8 mouse cellular contexts compared by ENCODE assay signal in genomic region chr17:8282821-8283525, GRCm38 (mm10). TPM values are rescaled to one million over a fixed set of nuclear protein-coding genes. Genes with fewer than 3 reads are reported as not detected.
A peak's percentile ranks its signal among the peaks of the same experiment; 100 is the strongest.
DNase-seq lines count a peak whose midpoint lies in the region; ATAC-seq and TF ChIP-seq lines count a peak whose summit lies in the region.

TSS of gene Mpc1 (plus strand) at chr17:8282904.

- intact Hi-C loops in heart, postnatal 25 days (cut with DNase I) = loop anchor here (2.0 kb wide), 1 partner anchor 28 kb away; the partner anchor contains the start of gene Sft2d1

- peak within 1 kb of the TSS; percentile 90 for H3K9ac ChIP-seq in MEL (ENCODE audit: control insufficient read depth, low read depth, low read length, poor library complexity, severe bottlenecking)
- H3K9ac ChIP-seq in forebrain, embryonic 15.5 days (replicated peaks) = peak within 1 kb of the TSS; percentile 67
- H3K9ac ChIP-seq in liver, postnatal 0 days (replicated peaks) = peak within 1 kb of the TSS; percentile 94
- H3K9ac ChIP-seq in neural tube, embryonic 14.5 days (replicated peaks; ENCODE audit: low read depth, low read length) = peak within 1 kb of the TSS; percentile 86

- H3K4me1 ChIP-seq in MEL (ENCODE audit: control insufficient read depth in 1 of 2, insufficient read depth in 2 of 2, low read length in 2 of 2) = peaks cover 4 to 7% of the 10 kb centered on the region in 2 experiments; a peak in 3 of 4 replicates
- H3K4me1 ChIP-seq in forebrain, embryonic 15.5 days = peaks cover 25% of the 10 kb centered on the region
- H3K4me1 ChIP-seq in liver, postnatal 0 days (ENCODE audit: insufficient read depth) = peaks cover 13% of the 10 kb centered on the region
- peaks cover 12% of the 10 kb centered on the region; the same call in 1 of the 2 replicates for H3K4me1 ChIP-seq in neural tube, embryonic 14.5 days (ENCODE audit: control insufficient read depth, insufficient read depth, low read length)

- no peaks in the 10 kb centered on the region for H3K9me3 ChIP-seq in MEL (replicated peaks; ENCODE audit: insufficient read depth, low read length)
- no peaks in the 10 kb centered on the region for H3K9me3 ChIP-seq in forebrain, embryonic 15.5 days
- no peaks in the 10 kb centered on the region for H3K9me3 ChIP-seq in liver, postnatal 0 days (ENCODE audit: low read length)
- no peaks in the 10 kb centered on the region for H3K9me3 ChIP-seq in neural tube, embryonic 14.5 days (ENCODE audit: control insufficient read depth, low read length)

- peaks cover 21% of the 10 kb centered on the region for H3K79me2 ChIP-seq in MEL (ENCODE audit: control insufficient read depth, insufficient read depth, low read length, poor library complexity)

- peak; percentile 72 for ATAC-seq in forebrain, embryonic 15.5 days (replicated peaks)
- peak; percentile 54 for ATAC-seq in liver, postnatal 0 days
- ATAC-seq in neural tube, embryonic 14.5 days (ENCODE audit: low read depth) = peak; percentile 70

- no peaks in the 10 kb centered on the region; a peak in 1 of 4 replicates for H3K27me3 ChIP-seq in MEL (ENCODE audit: control insufficient read depth in 1 of 2, insufficient read depth in 2 of 2, low read length in 2 of 2)
- H3K27me3 ChIP-seq in forebrain, embryonic 15.5 days = no peaks in the 10 kb centered on the region
- H3K27me3 ChIP-seq in liver, postnatal 0 days (ENCODE audit: insufficient read depth, low read length) = no peaks in the 10 kb centered on the region
- H3K27me3 ChIP-seq in neural tube, embryonic 14.5 days (ENCODE audit: control insufficient read depth, insufficient read depth, low read length) = no peaks in the 10 kb centered on the region

- TF ChIP-seq CTCF in MEL (IDR thresholded peaks at IDR 0.05 in 2 of 3, conservative IDR thresholded peaks at IDR 0.05 in 1 of 3; ENCODE audit: control insufficient read depth in 1 of 3, insufficient read depth in 1 of 3, low read depth in 2 of 3, low read length in 3 of 3, poor library complexity in 1 of 3, severe bottlenecking in 1 of 3) = no peak
- TF ChIP-seq CTCF in liver, postnatal 0 days (IDR thresholded peaks at IDR 0.05; ENCODE audit: low read depth) = no peak

- H3K4me2 ChIP-seq in forebrain, embryonic 15.5 days (replicated peaks) = peak within 1 kb of the TSS; percentile 99
- peak within 1 kb of the TSS; percentile 98 for H3K4me2 ChIP-seq in liver, postnatal 0 days (ENCODE audit: low read depth, low read length)
- peak within 1 kb of the TSS; percentile 96 for H3K4me2 ChIP-seq in neural tube, embryonic 14.5 days (ENCODE audit: low read depth, low read length)

- peak in 1 of 2 experiments; percentile 52; a peak in 1 of 4 replicates for TF ChIP-seq POLR2A in MEL (IDR thresholded peaks at IDR 0.05; ENCODE audit: control insufficient read depth in 1 of 2, insufficient read depth in 1 of 2, low read depth in 1 of 2, low read length in 2 of 2, poor library complexity in 1 of 2)

- peak; percentile 86 for DNase-seq in MEL (ENCODE audit: low read depth, low spot score)
- peak; percentile 93 for DNase-seq in cerebellum, adult 11 months
- DNase-seq in heart, postnatal 25 days (ENCODE audit: low spot score) = peak; percentile 81
- peak; percentile 92 for DNase-seq in layer of hippocampus, adult 11-12 months (ENCODE audit: low spot score)
- peak; percentile 77 for DNase-seq in liver, postnatal 0 days
- peak; percentile 70 for DNase-seq in testis, postnatal 14 days (ENCODE audit: low spot score)

- WGBS in forebrain, embryonic 15.5 days = under 1% methylated on average over 34 of the region's 35 CpGs
- 2% methylated on average over 35 of the region's 35 CpGs for WGBS in liver, postnatal 0 days (ENCODE audit: insufficient replicate concordance)
- 1% methylated on average over 35 of the region's 35 CpGs for WGBS in neural tube, embryonic 14.5 days

- no peak for TF ChIP-seq RAD21 in MEL (IDR thresholded peaks at IDR 0.05; ENCODE audit: low read depth, low read length)

- TF ChIP-seq EP300 in MEL (IDR thresholded peaks at IDR 0.05; ENCODE audit: low read depth in 1 of 2, low read length in 2 of 2) = no peak; a peak in 1 of 4 replicates
- TF ChIP-seq EP300 in liver, postnatal 0 days (IDR thresholded peaks at IDR 0.05; ENCODE audit: low read depth) = peak; percentile 28; the same call in 1 of the 2 replicates

- peak within 1 kb of the TSS; percentile 93 to 95 for H3K4me3 ChIP-seq in MEL (ENCODE audit: control insufficient read depth in 1 of 2, insufficient read depth in 1 of 2, low read depth in 2 of 2, low read length in 2 of 2)
- H3K4me3 ChIP-seq in forebrain, embryonic 15.5 days = peak within 1 kb of the TSS; percentile 80
- peak within 1 kb of the TSS; percentile 75 for H3K4me3 ChIP-seq in liver, postnatal 0 days (ENCODE audit: low read depth, low read length)
- H3K4me3 ChIP-seq in neural tube, embryonic 14.5 days (ENCODE audit: low read depth, low read length) = peak within 1 kb of the TSS; percentile 85

- peaks cover 0 to 8% of the 10 kb centered on the region in 2 experiments; a peak in 2 of 4 replicates for H3K36me3 ChIP-seq in MEL (ENCODE audit: control insufficient read depth in 1 of 2, insufficient read depth in 2 of 2, low read length in 2 of 2)
- H3K36me3 ChIP-seq in forebrain, embryonic 15.5 days = no peaks in the 10 kb centered on the region
- no peaks in the 10 kb centered on the region for H3K36me3 ChIP-seq in liver, postnatal 0 days (replicated peaks; ENCODE audit: insufficient read depth, low read length)
- H3K36me3 ChIP-seq in neural tube, embryonic 14.5 days (ENCODE audit: control insufficient read depth, insufficient read depth, low read length) = no peaks in the 10 kb centered on the region

- peak within 1 kb of the TSS; percentile 78 for H3K27ac ChIP-seq in MEL (ENCODE audit: control insufficient read depth, low read depth, low read length)
- H3K27ac ChIP-seq in forebrain, embryonic 15.5 days (replicated peaks) = peak within 1 kb of the TSS; percentile 93
- H3K27ac ChIP-seq in liver, postnatal 0 days (ENCODE audit: low read depth) = peak within 1 kb of the TSS; percentile 98
- peak within 1 kb of the TSS; percentile 94 for H3K27ac ChIP-seq in neural tube, embryonic 14.5 days (ENCODE audit: low read depth, low read length)

TF ChIP-seq in MEL, 35 proteins besides CTCF, POLR2A, EP300 and RAD21:
- no peak for TF ChIP-seq MYB (IDR thresholded peaks at IDR 0.05; ENCODE audit: low read depth, low read length)
- TF ChIP-seq HCFC1 (IDR thresholded peaks at IDR 0.05; ENCODE audit: low read depth, low read length) = peak; percentile 56
- TF ChIP-seq MEF2A (IDR thresholded peaks at IDR 0.05; ENCODE audit: extremely low read depth, insufficient replicate concordance, low read depth, low read length, poor library complexity, severe bottlenecking) = no peak
- no peak for TF ChIP-seq MAZ (IDR thresholded peaks at IDR 0.05; ENCODE audit: low read depth, low read length)
- TF ChIP-seq MYC (IDR thresholded peaks at IDR 0.05; ENCODE audit: low read depth, low read length) = 0 out of 2 replicates have a peak, but pooled peaks have one; percentile 41
- no peak for TF ChIP-seq USF2 (IDR thresholded peaks at IDR 0.05; ENCODE audit: borderline replicate concordance in 1 of 2, insufficient read depth in 1 of 2, low read depth in 1 of 2, low read length in 2 of 2)
- TF ChIP-seq GATA1 (IDR thresholded peaks at IDR 0.05; ENCODE audit: low read depth, low read length) = no peak
- TF ChIP-seq SMC3 (IDR thresholded peaks at IDR 0.05; ENCODE audit: low read depth, low read length) = no peak
- TF ChIP-seq POLR2AphosphoS2 (IDR thresholded peaks at IDR 0.05; ENCODE audit: low read length) = no peak
- no peak; the same call in 1 of the 2 replicates for TF ChIP-seq NELFE (IDR thresholded peaks at IDR 0.05; ENCODE audit: low read depth, low read length)
- TF ChIP-seq ZNF384 (IDR thresholded peaks at IDR 0.05; ENCODE audit: low read depth, low read length) = no peak
- peak; percentile 52; the same call in 1 of the 2 replicates for TF ChIP-seq MXI1 (IDR thresholded peaks at IDR 0.05; ENCODE audit: low read depth, low read length)
- TF ChIP-seq KAT2A (conservative IDR thresholded peaks at IDR 0.05; ENCODE audit: low read depth, low read length) = peak; percentile 41; the same call in 1 of the 2 replicates
- no peak for TF ChIP-seq CHD1 (IDR thresholded peaks at IDR 0.05; ENCODE audit: low read depth, low read length)
- TF ChIP-seq ZKSCAN1 (IDR thresholded peaks at IDR 0.05; ENCODE audit: low read depth, low read length) = no peak
- TF ChIP-seq RCOR1 (IDR thresholded peaks at IDR 0.05; ENCODE audit: low read depth, low read length) = no peak
- TF ChIP-seq MAFK (IDR thresholded peaks at IDR 0.05; ENCODE audit: borderline replicate concordance, low read depth, low read length) = no peak
- peak; percentile 66 for TF ChIP-seq SIN3A (IDR thresholded peaks at IDR 0.05; ENCODE audit: low read length)
- no peak for TF ChIP-seq TAL1 (IDR thresholded peaks at IDR 0.05; ENCODE audit: low read length)
- no peak for TF ChIP-seq ZMIZ1 (IDR thresholded peaks at IDR 0.05; ENCODE audit: low read depth, low read length)
- peak; percentile 47; the same call in 1 of the 2 replicates for TF ChIP-seq MAX (IDR thresholded peaks at IDR 0.05; ENCODE audit: low read length)
- TF ChIP-seq NRF1 (IDR thresholded peaks at IDR 0.05; ENCODE audit: insufficient read depth, low read depth, low read length, poor library complexity, severe bottlenecking) = no peak
- 0 out of 2 replicates have a peak, but pooled peaks have one; percentile 5 for TF ChIP-seq TBP (IDR thresholded peaks at IDR 0.05; ENCODE audit: low read depth, low read length)
- TF ChIP-seq ZC3H11A (IDR thresholded peaks at IDR 0.05; ENCODE audit: low read depth, low read length) = no peak

RNA-seq across cellular contexts. Expression of gene Mpc1, which starts in this region (rescaled TPM):
- total RNA-seq in MEL (2012; rRNA removed) = 89.6 and 105 TPM in 2 replicates
- 10 to 100 TPM in 1 of 2 experiments, not detected in 1; 56.2 TPM for polyA plus RNA-seq in MEL (2012; ENCODE audit: insufficient read depth in 1 of 2, insufficient read length in 2 of 2, low read depth in 1 of 2, low replicate concordance in 2 of 2, missing spikeins in 1 of 2)
- 303 and 312 TPM in 2 replicates for polyA plus RNA-seq in forebrain, embryonic 15.5 days (2015; fragmentation: Nextera tagmentation; extraction: Ambion mirVana)
- total RNA-seq in heart, postnatal 25 days (2021) = 100 to 1,000 TPM; 784 to 801 TPM
- 1,393 and 1,436 TPM in 2 replicates for polyA plus RNA-seq in liver, postnatal 0 days (2015; fragmentation: Nextera tagmentation; extraction: Ambion mirVana)
- polyA plus RNA-seq in neural tube, embryonic 14.5 days (2014; fragmentation: Nextera tagmentation; extraction: Ambion mirVana) = 408 and 480 TPM in 2 replicates

Comparison
In these comparisons a context has a peak if more than half of its experiments do, and no peak if none do; other contexts are left out.
1. Peak in every context shown above with its lines: DNase-seq, ATAC-seq, H3K4me3 ChIP-seq and H3K27ac ChIP-seq.